Mouse (Mus musculus): ENCODE results near the gene Aif1l.

DNA sequence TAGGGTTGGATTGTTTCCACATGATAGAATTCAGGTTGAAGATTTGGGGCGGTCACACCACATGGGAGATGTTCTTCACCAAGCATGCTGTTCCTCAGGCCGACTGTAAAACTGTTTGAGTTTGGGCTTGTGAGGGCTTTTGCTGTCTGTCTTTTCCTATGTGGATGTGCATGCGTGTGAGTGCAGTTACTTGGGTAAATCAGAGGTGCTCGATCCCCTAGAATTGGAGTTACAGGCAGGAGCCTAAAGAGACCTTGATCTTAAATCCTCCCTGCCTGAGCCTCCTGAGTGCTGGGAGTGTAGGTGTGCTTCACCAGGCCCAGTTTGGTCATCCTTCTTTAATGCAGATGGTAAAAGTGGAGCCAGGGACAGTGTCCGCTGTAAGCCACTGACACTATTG is 47.6 kb downstream of the Aif1l start:
- TF ChIP-seq CTCF (IDR thresholded peaks at IDR 0.05; ENCODE audit: low read depth, low read length) (no peak), TAL1 (conservative IDR thresholded peaks at IDR 0.05; ENCODE audit: low read depth, low read length) (no peak), GATA1 (IDR thresholded peaks at IDR 0.05; ENCODE audit: borderline replicate concordance, low read length) (no peak), GATA2 (IDR thresholded peaks at IDR 0.05; ENCODE audit: borderline replicate concordance, low read depth, low read length) (no peak), POLR2AphosphoS5 (IDR thresholded peaks at IDR 0.05; ENCODE audit: insufficient replicate concordance, low read depth, low read length) (no peak)
